Mouse (Mus musculus) kidney, adult 2 months (tissue): Measurements from ENCODE around the gene Trim17.

Source experiments
- CTCF ChIP-seq: fragments of 200-500 bp; conservative IDR thresholded peaks from 2 replicates; pipeline ENCODE4 v1.5.1; 2011; ENCODE audit warnings: low read depth, mild to moderate bottlenecking, control low read depth, low read length, moderate library complexity, mixed read lengths; ENCODE audit not compliant: insufficient read depth, insufficient read length
- POLR2A ChIP-seq: fragments of 200-500 bp; IDR thresholded peaks from one replicate; pipeline ENCODE4 v1.6.1; 2011; ENCODE audit warnings: low read depth, low read length, control low read depth

DNA sequence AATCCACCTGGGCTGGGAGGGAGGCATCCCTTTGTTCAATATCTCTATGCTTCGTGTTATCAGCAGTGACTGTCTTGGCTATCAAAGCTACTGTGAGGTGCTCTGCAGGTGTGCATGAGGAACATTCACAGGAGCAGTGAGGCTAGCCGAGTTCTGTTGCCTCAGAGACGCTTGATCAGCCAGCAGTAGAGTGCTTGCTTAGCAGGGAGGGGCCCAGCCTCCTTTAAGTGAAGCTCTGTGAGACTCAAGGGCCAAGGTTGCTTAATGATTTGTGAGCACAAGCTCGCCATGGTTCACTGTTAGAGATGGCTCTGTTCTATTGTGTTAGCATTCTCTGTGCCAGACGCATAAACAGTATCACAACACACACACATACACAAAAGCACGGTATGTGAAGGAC is 15.2 kb downstream of the Trim17 start:
- TF ChIP-seq CTCF = no peak
- TF ChIP-seq POLR2A = no peak
